In the genomic region with DNA sequence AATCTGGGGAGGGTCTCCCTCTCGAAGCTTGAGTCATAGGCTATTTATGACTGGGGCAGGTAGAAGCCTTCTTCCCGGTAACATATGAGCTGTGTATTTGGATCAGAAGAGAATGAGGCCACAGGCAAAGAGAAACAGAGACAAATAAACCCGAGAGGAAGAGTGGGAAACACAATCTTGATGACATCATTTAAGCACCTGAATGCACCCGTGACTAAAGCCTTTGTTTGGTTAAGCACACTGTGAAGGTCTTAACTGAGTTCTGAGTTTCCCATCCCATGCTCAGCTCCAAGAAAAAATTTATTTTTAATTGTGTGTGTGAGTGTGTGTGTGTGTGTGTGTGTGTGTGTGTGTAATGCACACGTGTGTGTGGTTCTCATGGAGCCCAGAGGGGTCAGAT, we compare ENCODE assay signal across 24 mouse cellular contexts.
"Had no signal": no experiment of that assay in that cellular context is flagged by ENCODE, and none has a peak within 500 bp of the region (broad histone marks: within the 10 kb centered on the region; RNA-seq: fewer than 3 reads in every experiment).

No protein-coding gene starts in this region.

- DNase-seq: kidney, adult 11 months; kidney, adult 8-10 months; kidney, postnatal 10 days; kidney, postnatal 4 days; liver; lung, adult 18-20 months; lung, postnatal 10 days; lung, postnatal 36 days; right cerebral cortex, adult 18-20 months; right cerebral cortex, postnatal 14 days; right cerebral cortex, postnatal 4 days; thymus, adult 2 months; thymus, postnatal 14 days; thymus, postnatal 4 days had no signal

- ATAC-seq: liver, embryonic 12.5 days had no signal

- H3K4me2 ChIP-seq: liver, embryonic 12.5 days; liver, embryonic 15.5 days; lung, embryonic 15.5 days; midbrain, embryonic 12.5 days; neural tube, embryonic 15.5 days had no signal

- H3K27ac ChIP-seq: kidney, embryonic 15.5 days; limb, embryonic 13.5 days; liver, embryonic 12.5 days; liver, embryonic 15.5 days; lung, embryonic 15.5 days; midbrain, embryonic 12.5 days; neural tube, embryonic 15.5 days had no signal

- H3K36me3 ChIP-seq: kidney, embryonic 15.5 days; limb, embryonic 10.5 days; limb, embryonic 13.5 days; liver, embryonic 12.5 days; liver, embryonic 15.5 days; lung, embryonic 15.5 days; midbrain, embryonic 12.5 days; neural tube, embryonic 15.5 days had no signal

- H3K4me1 ChIP-seq: liver, embryonic 12.5 days; liver, embryonic 15.5 days; megakaryocyte, embryonic 14.5 days had no signal

- H3K4me3 ChIP-seq: kidney, embryonic 15.5 days; limb, embryonic 10.5 days; limb, embryonic 13.5 days; liver, embryonic 12.5 days; liver, embryonic 15.5 days; lung, embryonic 15.5 days; megakaryocyte, embryonic 14.5 days; midbrain, embryonic 12.5 days; myocyte; neural tube, embryonic 15.5 days had no signal

- H3K9me3 ChIP-seq: kidney, embryonic 15.5 days; limb, embryonic 10.5 days; limb, embryonic 13.5 days; liver, embryonic 12.5 days; liver, embryonic 15.5 days; lung, embryonic 15.5 days; midbrain, embryonic 12.5 days; neural tube, embryonic 15.5 days had no signal

- H3K27me3 ChIP-seq: kidney, embryonic 15.5 days; limb, embryonic 13.5 days; liver, embryonic 12.5 days; liver, embryonic 15.5 days; lung, embryonic 15.5 days; megakaryocyte, embryonic 14.5 days; midbrain, embryonic 12.5 days; neural tube, embryonic 15.5 days had no signal

- H3K9ac ChIP-seq: kidney, embryonic 15.5 days; limb, embryonic 13.5 days; liver, embryonic 12.5 days; liver, embryonic 15.5 days; lung, embryonic 15.5 days; midbrain, embryonic 12.5 days; neural tube, embryonic 15.5 days had no signal
